Mouse (Mus musculus) myocyte (in vitro differentiated cells): ENCODE results near the gene Dnajc17. TPM values are rescaled to one million over a fixed set of nuclear protein-coding genes. Genes with fewer than 3 reads are reported as not detected.

Experiments used
- H3K27me3 ChIP-seq: one replicate; pipeline ENCODE4 v1.6.1; 2011; ENCODE audit not compliant: control insufficient read depth, insufficient read depth, insufficient read length
- H3K36me3 ChIP-seq: one replicate; pipeline ENCODE4 v1.6.1; 2011; ENCODE audit not compliant: control insufficient read depth, insufficient read depth
- H3K4me2 ChIP-seq: one replicate; pipeline ENCODE4 v1.6.1; 2011; ENCODE audit warnings: low read depth, control low read depth
- H3K4me3 ChIP-seq: one replicate; pipeline ENCODE4 v1.5.1; 2011; ENCODE audit warnings: mild to moderate bottlenecking, control low read depth, moderate library complexity
- H3K79me2 ChIP-seq: one replicate; pipeline ENCODE4 v1.6.1; 2011; ENCODE audit not compliant: control insufficient read depth, insufficient read depth
- H3ac ChIP-seq: one replicate; pipeline ENCODE4 v1.6.1; 2011; ENCODE audit not compliant: control insufficient read depth, insufficient read length
- CEBPB ChIP-seq: IDR thresholded peaks from 2 replicates; pipeline ENCODE4 v1.6.1; 2011; ENCODE audit warnings: mild to moderate bottlenecking, moderate library complexity; ENCODE audit not compliant: poor library complexity, insufficient read depth, severe bottlenecking
- E2F4 ChIP-seq: IDR thresholded peaks from one replicate; pipeline ENCODE4 v1.6.1; 2011; ENCODE audit warnings: mild to moderate bottlenecking, control low read depth, moderate library complexity; ENCODE audit not compliant: insufficient read depth
- MAX ChIP-seq: IDR thresholded peaks from one replicate; pipeline ENCODE4 v1.6.1; 2011; ENCODE audit warnings: low read depth, mild to moderate bottlenecking, control low read depth
- MYOD1 ChIP-seq, 3 experiments: IDR thresholded peaks; one replicate each; pipeline ENCODE4 v1.6.1; 2011; ENCODE audit warnings: control low read depth in 2 of 3, low read depth in 2 of 3, mild to moderate bottlenecking in 2 of 3, moderate library complexity in 1 of 3; ENCODE audit not compliant: insufficient read length in 2 of 3, control insufficient read depth in 1 of 3
- MYOG ChIP-seq, 3 experiments: IDR thresholded peaks; one replicate each; pipeline ENCODE4 v1.6.1; 2011; ENCODE audit warnings: control low read depth in 2 of 3, low read depth in 2 of 3, mild to moderate bottlenecking in 2 of 3; ENCODE audit not compliant: insufficient read length in 2 of 3, control insufficient read depth in 1 of 3, insufficient read depth in 1 of 3
- POLR2A ChIP-seq: IDR thresholded peaks from one replicate; pipeline ENCODE4 v1.6.1; 2011; ENCODE audit warnings: low read depth, mild to moderate bottlenecking, control low read depth, moderate library complexity; ENCODE audit not compliant: insufficient read length
- POLR2AphosphoS2 ChIP-seq: IDR thresholded peaks from one replicate; pipeline ENCODE4 v1.6.1; 2011; ENCODE audit warnings: low read depth, control low read depth; ENCODE audit not compliant: insufficient read length
- REST ChIP-seq: IDR thresholded peaks from one replicate; pipeline ENCODE4 v1.6.1; 2011; ENCODE audit warnings: mild to moderate bottlenecking, control low read depth, moderate library complexity; ENCODE audit not compliant: insufficient read depth, insufficient read length
- SRF ChIP-seq: IDR thresholded peaks from one replicate; pipeline ENCODE4 v1.6.1; 2011; ENCODE audit warnings: low read depth; ENCODE audit not compliant: control insufficient read depth, insufficient read length
- TCF12 ChIP-seq: IDR thresholded peaks from one replicate; pipeline ENCODE4 v1.6.1; 2011; ENCODE audit warnings: mild to moderate bottlenecking, control low read depth; ENCODE audit not compliant: poor library complexity, insufficient read depth, severe bottlenecking
- TCF3 ChIP-seq: IDR thresholded peaks from one replicate; pipeline ENCODE4 v1.6.1; 2011; ENCODE audit warnings: low read depth, control low read depth; ENCODE audit not compliant: insufficient read length
- USF1 ChIP-seq: IDR thresholded peaks from one replicate; pipeline ENCODE4 v1.6.1; 2011; ENCODE audit warnings: low read depth, mild to moderate bottlenecking, control low read depth, moderate library complexity
- polyA plus RNA-seq: library from polyadenylated mRNA; unstranded; fragments of >200 nt; fragmentation: generic; extraction: Trizol; gene quantifications from one replicate; pipeline ENCODE4 v1.2.1, GENCODE M21; 2012; ENCODE audit warnings: missing spikeins

Dnajc17 gene
- polyA plus RNA-seq = 17.2 TPM

GRCm38 (mm10) chr2:119208344-119209175 is at the start of gene Dnajc17, which contains the start of gene Zfyve19:
Dnajc17 (minus strand) TSS chr2:119208795.
Zfyve19 (plus strand) TSS chr2:119208617.
- peak within 1 kb of the TSS; percentile 93 for H3K4me3 ChIP-seq
- peaks cover 20% of the 10 kb centered on the region for H3K79me2 ChIP-seq
- H3ac ChIP-seq = peak within 1 kb of the TSS; percentile 47
- TF ChIP-seq POLR2AphosphoS2 (peak; percentile 90), MYOG (IDR thresholded peaks at IDR 0.05; ENCODE audit: control insufficient read depth in 1 of 3, insufficient read depth in 1 of 3, insufficient read length in 2 of 3, low read depth in 2 of 3) (no peak), TCF3 (no peak), POLR2A (peak; percentile 85), SRF (peak; percentile 26)
- H3K27me3 ChIP-seq = no peaks in the 10 kb centered on the region
- H3K36me3 ChIP-seq = peaks cover 8% of the 10 kb centered on the region
- peak within 1 kb of the TSS; percentile 94 for H3K4me2 ChIP-seq

GRCm38 (mm10) chr2:119254976-119255375 is 46.4 kb upstream of the Dnajc17 start:
- Histone ChIP-seq H3K36me3 (no peaks in the 10 kb centered on the region), H3K4me3 (no peak overlapping the region), H3ac (no peak overlapping the region), H3K79me2 (no peaks in the 10 kb centered on the region), H3K4me2 (no peak overlapping the region), H3K27me3 (no peaks in the 10 kb centered on the region)
- no peak for TF ChIP-seq CEBPB
- TF ChIP-seq POLR2A = no peak

GRCm38 (mm10) chr2:119250826-119251478 is 42.4 kb upstream of the Dnajc17 start:
- H3K27me3 ChIP-seq = no peaks in the 10 kb centered on the region
- no peaks in the 10 kb centered on the region for H3K36me3 ChIP-seq
- no peak overlapping the region for H3ac ChIP-seq
- no peak overlapping the region for H3K4me3 ChIP-seq
- H3K79me2 ChIP-seq = no peaks in the 10 kb centered on the region
- H3K4me2 ChIP-seq = peak overlapping the region; percentile 81
- TF ChIP-seq E2F4 (no peak), MYOG (IDR thresholded peaks at IDR 0.05; ENCODE audit: control insufficient read depth in 1 of 3, insufficient read depth in 1 of 3, insufficient read length in 2 of 3, low read depth in 2 of 3) (no peak), SRF (no peak), POLR2A (no peak), USF1 (no peak), MYOD1 (IDR thresholded peaks at IDR 0.05; ENCODE audit: control insufficient read depth in 1 of 3, insufficient read length in 2 of 3, low read depth in 2 of 3) (no peak), MAX (no peak), REST (no peak), CEBPB (no peak), POLR2AphosphoS2 (no peak), TCF12 (no peak), TCF3 (no peak)

GRCm38 (mm10) chr2:119250377-119250776 is 41.8 kb upstream of the Dnajc17 start:
- Histone ChIP-seq H3ac (no peak overlapping the region), H3K36me3 (no peaks in the 10 kb centered on the region), H3K4me2 (peak overlapping the region; percentile 81), H3K27me3 (no peaks in the 10 kb centered on the region), H3K4me3 (no peak overlapping the region), H3K79me2 (no peaks in the 10 kb centered on the region)
- no peak for TF ChIP-seq E2F4
- no peak for TF ChIP-seq MYOD1 (IDR thresholded peaks at IDR 0.05; ENCODE audit: control insufficient read depth in 1 of 3, insufficient read length in 2 of 3, low read depth in 2 of 3)
- TF ChIP-seq CEBPB = no peak
- no peak for TF ChIP-seq TCF12
- TF ChIP-seq POLR2A = no peak
- no peak for TF ChIP-seq REST
- no peak for TF ChIP-seq USF1
- no peak for TF ChIP-seq MYOG (IDR thresholded peaks at IDR 0.05; ENCODE audit: control insufficient read depth in 1 of 3, insufficient read depth in 1 of 3, insufficient read length in 2 of 3, low read depth in 2 of 3)

- H3K4me2 ChIP-seq = no peak overlapping the region
- no peak overlapping the region for H3ac ChIP-seq
- H3K4me3 ChIP-seq = no peak overlapping the region
- TF ChIP-seq E2F4 = no peak
- TF ChIP-seq MAX = no peak
- no peak for TF ChIP-seq TCF12
- TF ChIP-seq POLR2A = no peak
- TF ChIP-seq POLR2AphosphoS2 = no peak
- TF ChIP-seq CEBPB = no peak
- TF ChIP-seq MYOD1 (IDR thresholded peaks at IDR 0.05; ENCODE audit: control insufficient read depth in 1 of 3, insufficient read length in 2 of 3, low read depth in 2 of 3) = no peak
- no peak for TF ChIP-seq USF1
- no peak for TF ChIP-seq REST
- H3K27me3 ChIP-seq = no peaks in the 10 kb centered on the region
- no peaks in the 10 kb centered on the region for H3K79me2 ChIP-seq
- no peaks in the 10 kb centered on the region for H3K36me3 ChIP-seq
Observed at GRCm38 (mm10) chr2:119249592-119250061, 41.0 kb upstream of the Dnajc17 start.
